Mouse (Mus musculus): Measurements from ENCODE around the gene Zfand3.

- no peak for TF ChIP-seq CTCF (IDR thresholded peaks at IDR 0.05; ENCODE audit: low read depth)
- TF ChIP-seq EP300 (IDR thresholded peaks at IDR 0.05; ENCODE audit: low read depth) = no peak
Observed at GRCm38 (mm10) chr17:30160823-30161432, 156.4 kb downstream of the Zfand3 start.

Measured in liver, embryonic 14.5 days (tissue).